Mouse (Mus musculus) stomach, postnatal 0 days (tissue): ENCODE measurements at regions not wholly inside any gene's neighbourhood (a gene's known extent, or its start where the extent isn't known, plus 50 kb on each side); places are given as distances from the start of the nearest gene placed in this dataset.

Experiments
- CTCF ChIP-seq: IDR thresholded peaks from 2 replicates; pipeline ENCODE4 v1.5.1; 2016; ENCODE audit warnings: antibody characterized with exemption, low read depth, mild to moderate bottlenecking, moderate library complexity
- EP300 ChIP-seq: optimal IDR thresholded peaks from 2 replicates; pipeline ENCODE3; 2016; ENCODE audit warnings: antibody characterized with exemption

- TF ChIP-seq CTCF: no peak
- no peak for TF ChIP-seq EP300
Measured at GRCm38 (mm10) chr13:69252335-69252734, 253.0 kb upstream of the Adcy2 start.
